Mouse (Mus musculus) layer of hippocampus, adult 2 months (tissue): ENCODE measurements around the gene Col4a2. TPM values are rescaled to one million over a fixed set of nuclear protein-coding genes. Genes with fewer than 3 reads are reported as not detected.
"Not testable (repeated sequence)": the region's sequence is repeated elsewhere in the genome, so short reads cannot be mapped to it uniquely, and the experiment has no call there.

Experiments used
- DNase-seq, 2 experiments: peaks; one replicate each; pipeline ENCODE4 v3.0.0; 2022; ENCODE audit warnings: low spot score in 2 of 2
- H3K27ac ChIP-seq: fragments of 200-600 bp; 2 replicates; pipeline ENCODE4 v1.8.1; 2022
- H3K4me3 ChIP-seq: fragments of 200-600 bp; 2 replicates; pipeline ENCODE4 v1.8.1; 2022; ENCODE audit warnings: mild to moderate bottlenecking
- CTCF ChIP-seq: fragments of 200-600 bp; conservative IDR thresholded peaks from 2 replicates; pipeline ENCODE4 v1.8.1; 2022; ENCODE audit warnings: antibody characterized with exemption, mild to moderate bottlenecking, moderate library complexity
- total RNA-seq, 2 experiments: library from RNA; stranded (reverse); gene quantifications; 2 replicates each; pipeline ENCODE4 v1.2.3; 2021

Col4a2 gene
- total RNA-seq, 2 experiments from 2014 or later: 53.7 to 55.4 TPM

GRCm38 (mm10) chr8:11478807-11479527 is 166.4 kb downstream of the Col4a2 start:
- no peak for DNase-seq
- Histone ChIP-seq H3K4me3 (no peak overlapping the region), H3K27ac (no peak overlapping the region)
- TF ChIP-seq CTCF: no peak

- Histone ChIP-seq H3K27ac (no peak overlapping the region), H3K4me3 (no peak overlapping the region)
- TF ChIP-seq CTCF: no peak
- DNase-seq: no peak
Measured at GRCm38 (mm10) chr8:11479591-11479990, 167.0 kb downstream of the Col4a2 start.

GRCm38 (mm10) chr8:11481876-11482275 is 169.3 kb downstream of the Col4a2 start:
- no peak for TF ChIP-seq CTCF
- H3K27ac ChIP-seq: no peak overlapping the region
- H3K4me3 ChIP-seq: no peak overlapping the region
- DNase-seq: no peak

GRCm38 (mm10) chr8:11482537-11482936 is 169.9 kb downstream of the Col4a2 start:
- no peak for DNase-seq
- Histone ChIP-seq H3K27ac (no peak overlapping the region), H3K4me3 (no peak overlapping the region)
- TF ChIP-seq CTCF: no peak

DNA sequence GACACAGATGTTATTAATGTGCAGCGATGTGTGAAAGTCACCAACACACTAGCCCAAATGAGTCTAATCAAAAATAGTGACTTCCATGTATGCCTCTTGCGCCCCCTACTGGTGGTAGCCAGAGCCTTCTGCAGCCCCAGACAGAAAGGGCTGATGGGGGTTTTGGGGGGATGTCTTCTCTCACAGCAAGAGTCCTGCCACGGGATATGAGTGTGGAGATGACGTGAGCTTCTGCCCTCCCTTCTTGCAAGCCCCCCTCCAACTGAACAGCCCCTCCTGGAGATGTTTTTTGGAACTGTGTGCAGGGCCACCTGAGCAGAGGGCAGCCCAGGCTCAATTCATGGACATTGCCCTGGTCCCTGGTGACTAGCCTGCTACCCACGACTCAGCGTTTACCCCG is 173.5 kb downstream of the Col4a2 start:
- no peak overlapping the region for H3K27ac ChIP-seq
- H3K4me3 ChIP-seq: no peak overlapping the region
- TF ChIP-seq CTCF: peak; percentile 96
- peak; percentile 41 to 83 for DNase-seq

DNA sequence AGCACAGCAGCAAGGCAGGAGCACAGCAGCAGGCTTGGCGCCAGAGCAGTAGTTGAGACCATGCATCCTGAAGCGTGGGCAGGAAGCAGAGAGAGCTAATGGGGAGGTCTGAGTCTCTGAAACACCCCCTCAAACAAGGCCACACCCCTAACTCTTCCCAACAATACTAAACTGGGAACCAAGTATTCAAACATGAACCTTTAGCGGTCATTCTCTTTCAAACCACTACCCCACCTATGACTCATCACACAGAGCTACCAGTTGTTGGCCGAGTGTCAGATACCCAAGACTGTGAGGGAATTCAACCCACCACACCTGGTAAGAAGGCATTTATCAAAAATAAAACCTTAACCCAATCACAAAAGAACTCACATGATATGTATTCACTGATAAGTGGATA is 174.6 kb downstream of the Col4a2 start:
- no peak for TF ChIP-seq CTCF
- Histone ChIP-seq H3K4me3 (no peak overlapping the region), H3K27ac (no peak overlapping the region)
- DNase-seq: no peak

DNA sequence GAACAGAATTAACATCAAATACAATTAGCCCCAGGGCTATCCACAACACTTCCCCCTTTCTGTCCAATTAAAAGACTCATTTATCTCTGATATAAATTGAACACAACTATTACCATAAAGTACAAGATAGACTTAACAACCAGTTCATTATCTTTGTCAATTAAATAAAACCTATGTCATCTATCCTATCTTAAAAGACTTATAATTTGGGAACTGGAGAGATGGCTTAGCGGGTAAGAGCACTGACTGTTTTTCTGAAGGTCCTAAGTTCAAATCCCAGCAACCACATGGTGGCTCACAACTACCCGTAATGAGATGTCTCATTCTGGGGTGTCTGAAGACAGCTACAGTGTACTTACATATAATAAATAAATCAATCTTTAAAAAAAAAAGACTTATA is 179.7 kb downstream of the Col4a2 start:
- not testable (repeated sequence) for DNase-seq, H3K4me3 ChIP-seq, H3K27ac ChIP-seq

DNA sequence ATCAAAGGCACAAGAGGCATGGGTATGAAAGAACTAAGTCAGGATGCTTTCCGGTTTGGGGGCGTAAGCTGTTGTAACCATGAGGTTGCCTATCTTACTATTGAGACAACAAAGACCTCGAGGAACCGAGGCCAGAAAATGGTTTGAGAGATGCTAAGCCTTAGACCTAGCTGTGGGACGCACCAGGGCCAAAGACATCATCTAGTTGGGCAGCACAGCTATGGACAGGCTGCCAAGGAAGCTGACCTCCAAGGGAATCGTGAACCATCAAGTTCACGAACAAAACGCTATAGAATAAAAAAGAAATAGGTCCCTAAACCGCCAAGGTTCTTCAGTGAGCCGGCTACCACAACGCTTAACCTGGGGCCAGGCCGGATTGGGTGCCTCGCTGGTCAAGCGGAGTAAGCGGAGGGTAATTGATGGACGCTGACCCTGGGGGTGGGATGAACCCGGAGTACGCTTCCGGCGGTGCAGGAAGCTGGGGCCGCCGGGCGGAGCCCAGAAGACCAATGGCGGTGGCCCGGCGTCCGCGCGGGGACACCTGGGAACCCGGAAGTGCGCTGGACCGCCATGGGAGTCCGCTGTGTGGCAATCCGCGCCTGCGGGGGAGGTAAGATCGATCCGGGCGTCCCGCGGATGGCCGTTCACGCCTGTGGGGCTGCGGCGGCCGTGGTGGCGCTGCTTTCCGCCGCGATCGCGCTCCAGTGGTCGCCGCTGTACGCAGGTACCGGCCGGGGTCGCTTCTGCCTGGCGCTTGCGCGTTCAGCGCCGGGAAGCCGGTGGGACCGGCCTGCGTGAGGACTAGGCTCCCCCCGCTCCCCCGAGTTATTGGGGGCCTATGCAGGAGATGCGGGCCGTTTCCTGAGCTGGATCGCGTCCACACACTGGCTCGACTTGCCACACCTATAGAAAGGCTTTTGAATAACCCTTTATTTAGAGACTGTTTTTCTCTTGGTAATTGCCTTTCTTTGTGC is 184.7 kb downstream of the Col4a2 start, which contains the start of gene Naxd:
Naxd (plus strand) TSS at position 490 of the 974 bp plus-strand sequence.
- Histone ChIP-seq H3K4me3 (peak within 1 kb of the TSS; percentile 83), H3K27ac (peak within 1 kb of the TSS; percentile 96)
- DNase-seq: peak; percentile 88 to 90
- TF ChIP-seq CTCF: 0 out of 2 replicates have a peak, but pooled peaks have one; percentile 22

DNA sequence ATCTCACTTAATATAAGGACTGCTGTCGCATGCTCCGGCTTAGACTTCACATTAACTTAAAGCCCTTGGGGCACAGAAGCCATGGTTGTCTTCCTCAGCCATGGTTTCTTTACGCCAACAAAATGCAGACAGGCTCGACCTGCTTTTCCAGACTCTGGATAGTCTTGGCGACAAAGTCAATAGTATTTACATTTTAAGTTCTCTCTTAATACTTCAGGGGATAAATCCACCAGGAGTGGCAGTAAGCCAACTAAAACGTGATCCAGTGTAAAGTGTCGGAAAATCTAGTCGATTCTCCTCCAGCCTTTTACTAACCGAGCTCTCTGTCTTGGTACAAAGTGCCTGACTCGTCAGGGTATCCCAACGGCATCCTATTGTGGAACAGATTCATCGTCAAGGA is 185.7 kb downstream of the Col4a2 start:
- TF ChIP-seq CTCF: no peak
- no peak for DNase-seq
- peak overlapping the region; percentile 83 for H3K4me3 ChIP-seq

More for the DNA sequence above, 185.7 kb downstream of the Col4a2 start:
- H3K27ac ChIP-seq: no peak overlapping the region

Other genes starting within 250 kb of the Col4a2 start
- 10 to 100 TPM; 52.0 to 53.6 TPM for gene Col4a1, start within 50 bp of the Col4a2 start, total RNA-seq
- gene Rab20, start 165.9 kb downstream of the Col4a2 start, total RNA-seq: not detected
- gene Naxd, start 184.7 kb downstream of the Col4a2 start, total RNA-seq: 10 to 100 TPM; 62.7 to 69.0 TPM
- gene Cars2, start 238.0 kb downstream of the Col4a2 start, total RNA-seq: 10 to 100 TPM; 22.7 to 26.5 TPM
- gene Ing1, start 242.8 kb downstream of the Col4a2 start, total RNA-seq: 10 to 100 TPM; 37.1 TPM